Mouse (Mus musculus) B cell, adult 62 days (primary cell): ENCODE data around the gene Rtl3. TPM values are rescaled to one million over a fixed set of nuclear protein-coding genes. Genes with fewer than 3 reads are reported as not detected.

Experiments used
- total RNA-seq: library from RNA; stranded (reverse); gene quantifications from 4 replicates; pipeline ENCODE4 v1.2.4, GENCODE M21; 2023

The Rtl3 gene
- not detected in 4 replicates for total RNA-seq

DNA sequence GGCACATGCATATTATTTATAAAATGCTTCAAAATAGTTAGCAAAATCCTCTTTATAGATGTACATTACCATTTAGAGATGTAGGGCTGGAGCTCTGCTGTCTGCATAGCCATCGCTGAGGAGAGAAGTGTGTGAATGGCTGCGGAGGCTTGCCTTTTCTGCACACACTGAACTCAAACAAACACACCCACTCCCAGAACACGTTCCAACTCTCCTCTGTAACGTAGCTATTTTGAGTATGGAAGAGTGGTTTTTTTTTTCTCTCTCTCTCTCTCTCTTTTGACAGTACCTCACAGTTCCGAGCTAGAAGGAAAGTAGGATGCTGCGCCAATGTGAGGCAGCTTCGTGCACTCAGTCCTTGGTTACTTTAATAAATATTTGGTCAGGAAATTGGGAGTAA is at the start of gene Rtl3:
TSS of gene Rtl3 (minus strand) at position 236 of the 400 bp plus-strand sequence.

Other genes starting within 250 kb of the Rtl3 start
- 0.14 to 0.39 TPM in 2 of 4 replicates, not detected in the others for gene Cysltr1, start 237.0 kb downstream of the Rtl3 start, total RNA-seq
- not detected in 4 replicates for gene Lpar4, start 80.0 kb upstream of the Rtl3 start, total RNA-seq
- gene P2ry10, start 247.8 kb upstream of the Rtl3 start, total RNA-seq, result 181 to 220 TPM (median 212 TPM) in 4 replicates